Mouse (Mus musculus) ES-Bruce4 (cell line): Measurements from ENCODE around the gene C1qtnf1.

ENCODE experiments used
- CTCF ChIP-seq: IDR thresholded peaks from one replicate; pipeline ENCODE4 v1.8.1; 2011; ENCODE audit warnings: low read depth, low read length
- POLR2A ChIP-seq: IDR thresholded peaks from one replicate; pipeline ENCODE4 v1.8.1; 2011; ENCODE audit warnings: low read length; ENCODE audit not compliant: insufficient read depth

GRCm38 (mm10) chr11:118426765-118427164 is 1.2 kb upstream of the C1qtnf1 start:
- TF ChIP-seq POLR2A = no peak
- no peak for TF ChIP-seq CTCF
